Mouse (Mus musculus) stomach, postnatal 0 days (tissue): Measurements from ENCODE around the gene Rnf166. TPM values are rescaled to one million over a fixed set of nuclear protein-coding genes. Genes with fewer than 3 reads are reported as not detected.

Experiments
- ATAC-seq: fragments of 200-750 bp; cut with Nextera tagmentation; 2 replicates; pipeline ENCODE4 v1.8.0; 2017; ENCODE audit not compliant: low FRiP score, low TSS enrichment
- DNase-seq: peaks from one replicate; pipeline ENCODE4 v3.0.0-alpha.2; 2016; ENCODE audit warnings: low spot score
- H3K27ac ChIP-seq: fragments of 300-500 bp; sonication (generic); replicated peaks from 2 replicates; pipeline ENCODE4 v1.5.1; 2014; ENCODE audit warnings: mild to moderate bottlenecking, control low read depth
- H3K27me3 ChIP-seq: fragments of 300-500 bp; sonication (generic); 2 replicates; pipeline ENCODE4 v1.6.1; 2014; ENCODE audit warnings: low read length; ENCODE audit not compliant: control insufficient read depth, insufficient read depth
- H3K36me3 ChIP-seq: fragments of 300-500 bp; sonication (generic); 2 replicates; pipeline ENCODE4 v1.6.1; 2014; ENCODE audit warnings: low read length, mixed read lengths; ENCODE audit not compliant: control insufficient read depth, insufficient read depth
- H3K4me1 ChIP-seq: fragments of 300-500 bp; sonication (generic); replicated peaks from 2 replicates; pipeline ENCODE4 v1.6.1; 2014; ENCODE audit warnings: antibody characterized with exemption; ENCODE audit not compliant: control insufficient read depth, insufficient read depth
- H3K4me2 ChIP-seq: fragments of 300-500 bp; sonication (generic); replicated peaks from 2 replicates; pipeline ENCODE4 v1.6.1; 2014; ENCODE audit warnings: low read depth, mild to moderate bottlenecking, control low read depth, moderate library complexity
- H3K4me3 ChIP-seq: fragments of 300-500 bp; sonication (generic); 2 replicates; pipeline ENCODE4 v1.5.1; 2014; ENCODE audit warnings: low read depth, low read length, control low read depth
- H3K9ac ChIP-seq: fragments of 300-500 bp; sonication (generic); 2 replicates; pipeline ENCODE4 v1.6.1; 2014; ENCODE audit warnings: mild to moderate bottlenecking, low read length, control low read depth, mixed read lengths
- H3K9me3 ChIP-seq: fragments of 300-500 bp; sonication (generic); 2 replicates; pipeline ENCODE4 v1.6.1; 2016; ENCODE audit warnings: low read length; ENCODE audit not compliant: control insufficient read depth
- CTCF ChIP-seq: IDR thresholded peaks from 2 replicates; pipeline ENCODE4 v1.5.1; 2016; ENCODE audit warnings: antibody characterized with exemption, low read depth, mild to moderate bottlenecking, moderate library complexity
- EP300 ChIP-seq: optimal IDR thresholded peaks from 2 replicates; pipeline ENCODE3; 2016; ENCODE audit warnings: antibody characterized with exemption
- WGBS: fragments of 180-500 bp; shearing (Covaris S2); extraction: QIAGEN DNeasy Blood & Tissue Kit; methylation state at CpG from one replicate; pipeline ENCODE4 v1.1.7; 2014; 5-methylcytosine and 5-hydroxymethylcytosine counted together
- polyA plus RNA-seq: library from polyadenylated mRNA; unstranded; fragments of >200 nt; fragmentation: Nextera tagmentation; extraction: Ambion mirVana; gene quantifications from 2 replicates; pipeline ENCODE4 v1.2.1, GENCODE M21; 2015

Rnf166 gene
- polyA plus RNA-seq, 1 experiment from 2014 or later: 31.2 TPM

GRCm38 (mm10) chr8:122520611-122521010 lies 44.7 kb upstream of the Rnf166 start:
- WGBS: 74% methylated on average over 11 of the region's 11 CpGs
- H3K36me3 ChIP-seq: no peaks in the 10 kb centered on the region
- H3K4me1 ChIP-seq: peaks cover 20% of the 10 kb centered on the region
- H3K27ac ChIP-seq: 0 out of 2 replicates have a peak overlapping the region, but pooled peaks have one; percentile 61
- H3K27me3 ChIP-seq: no peaks in the 10 kb centered on the region
- TF ChIP-seq EP300 (no peak), CTCF (no peak)
- H3K9me3 ChIP-seq: no peaks in the 10 kb centered on the region
- no peak overlapping the region for H3K9ac ChIP-seq
- DNase-seq: no peak
- H3K4me3 ChIP-seq: no peak overlapping the region
- no peak overlapping the region for H3K4me2 ChIP-seq
- no peak for ATAC-seq

DNA sequence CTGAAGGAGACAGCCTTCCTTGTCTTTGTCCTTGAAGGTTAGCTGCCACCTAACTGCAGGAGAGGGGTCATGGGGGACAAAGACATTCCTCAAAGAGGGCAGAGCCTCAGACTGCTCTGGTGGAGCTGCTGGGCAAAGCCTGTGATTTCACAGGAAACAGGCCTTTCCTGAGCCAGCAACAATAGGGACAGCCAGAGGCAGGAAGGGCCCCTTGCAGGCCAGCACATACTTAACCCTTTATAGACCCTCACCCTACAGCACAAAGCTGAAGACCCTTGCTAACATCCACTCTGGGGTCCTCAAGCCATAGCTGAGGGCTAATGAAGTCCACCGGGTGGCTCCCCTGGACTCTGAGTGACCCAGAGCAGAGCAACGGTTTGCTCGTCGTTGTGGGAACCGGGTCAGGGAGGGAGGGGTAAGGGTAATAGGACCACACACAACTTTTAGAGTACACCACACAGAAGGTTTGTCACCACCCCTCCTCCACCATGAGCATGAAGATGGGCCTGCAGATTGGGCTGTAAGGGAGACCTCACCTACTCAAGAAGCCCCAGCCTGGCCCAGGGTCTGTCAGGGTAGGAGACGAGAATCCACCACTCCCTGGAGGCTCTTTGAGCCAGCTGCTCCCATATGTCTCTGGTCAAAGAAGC lies 41.8 kb upstream of the Rnf166 start:
- H3K9ac ChIP-seq: no peak overlapping the region; the same call in 1 of the 2 replicates
- no peak overlapping the region for H3K4me2 ChIP-seq

GRCm38 (mm10) chr8:122515699-122516098 lies 39.8 kb upstream of the Rnf166 start:
- WGBS: 85% methylated on average over 14 of the region's 14 CpGs

More for the DNA sequence above, 41.8 kb upstream of the Rnf166 start:
- H3K9me3 ChIP-seq: no peaks in the 10 kb centered on the region
- WGBS: 19% methylated on average over 6 of the region's 6 CpGs
- peak overlapping the region; percentile 78 for H3K27ac ChIP-seq
- ATAC-seq (peak; percentile 51), DNase-seq (no peak)
- H3K36me3 ChIP-seq: no peaks in the 10 kb centered on the region
- TF ChIP-seq CTCF (no peak), EP300 (no peak)
- H3K4me3 ChIP-seq: no peak overlapping the region
- H3K27me3 ChIP-seq: no peaks in the 10 kb centered on the region
- H3K4me1 ChIP-seq: peaks cover 4% of the 10 kb centered on the region; the same call in 1 of the 2 replicates

DNA sequence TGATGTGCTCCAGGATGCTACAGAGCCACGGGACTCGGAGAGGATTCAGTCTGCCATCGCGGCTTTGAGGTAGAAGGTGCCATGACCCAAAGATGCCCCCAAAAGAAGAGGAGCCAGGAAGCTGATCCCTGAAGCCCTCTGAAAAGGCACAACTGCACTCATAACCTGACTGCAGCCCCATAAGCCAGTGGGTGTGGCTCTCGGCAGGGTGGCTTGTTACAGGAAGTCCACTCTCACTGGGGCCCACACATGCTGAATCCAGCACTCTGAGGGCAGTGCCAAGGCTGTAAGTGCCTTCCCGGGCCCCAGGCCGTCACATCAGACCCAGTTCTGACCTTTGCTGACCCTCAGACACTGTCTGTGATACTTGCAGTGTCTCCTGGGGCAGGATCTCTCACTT lies 36.5 kb upstream of the Rnf166 start:
- no peak overlapping the region for H3K4me3 ChIP-seq
- peak overlapping the region; percentile 78 for H3K27ac ChIP-seq
- H3K4me1 ChIP-seq: peaks cover 3% of the 10 kb centered on the region; the same call in 1 of the 2 replicates
- H3K4me2 ChIP-seq: no peak overlapping the region
- H3K9me3 ChIP-seq: no peaks in the 10 kb centered on the region
- DNase-seq: no peak
- ATAC-seq: no peak
- no peaks in the 10 kb centered on the region for H3K27me3 ChIP-seq
- H3K9ac ChIP-seq: no peak overlapping the region
- WGBS: 58% methylated on average over 7 of the region's 7 CpGs
- TF ChIP-seq CTCF (no peak), EP300 (no peak)
- no peaks in the 10 kb centered on the region for H3K36me3 ChIP-seq

More at GRCm38 (mm10) chr8:122515699-122516098, 39.8 kb upstream of the Rnf166 start:
- no peaks in the 10 kb centered on the region for H3K27me3 ChIP-seq
- H3K9ac ChIP-seq: no peak overlapping the region
- no peaks in the 10 kb centered on the region for H3K36me3 ChIP-seq
- TF ChIP-seq CTCF (no peak), EP300 (no peak)
- no peaks in the 10 kb centered on the region for H3K9me3 ChIP-seq
- H3K4me3 ChIP-seq: no peak overlapping the region
- DNase-seq (no peak), ATAC-seq (no peak)
- H3K4me1 ChIP-seq: peaks cover 6% of the 10 kb centered on the region; the same call in 1 of the 2 replicates
- H3K4me2 ChIP-seq: no peak overlapping the region
- peak overlapping the region; percentile 4; the same call in 1 of the 2 replicates for H3K27ac ChIP-seq

DNA sequence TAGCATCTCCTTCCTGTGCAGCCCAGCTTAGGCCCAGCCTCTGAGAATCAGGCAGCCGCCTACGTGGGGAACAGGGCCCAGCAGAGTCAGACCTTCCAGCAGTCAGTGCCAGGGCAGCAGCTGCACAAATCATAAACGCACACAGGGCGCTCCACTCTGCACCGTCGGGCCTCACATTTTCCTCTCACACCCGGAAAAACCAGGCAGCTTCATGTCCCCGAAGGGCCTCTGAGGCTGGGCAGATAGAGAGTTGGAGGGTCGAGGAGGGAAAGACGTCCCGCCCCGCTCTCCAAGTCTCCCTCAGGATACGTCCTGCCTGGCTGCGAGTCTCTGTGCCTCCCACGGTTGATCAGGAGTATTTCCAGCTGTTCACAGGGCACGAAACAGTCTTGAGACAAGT lies 35.7 kb upstream of the Rnf166 start:
- H3K4me2 ChIP-seq: no peak overlapping the region
- H3K9ac ChIP-seq: no peak overlapping the region
- H3K27ac ChIP-seq: peak overlapping the region; percentile 78
- H3K9me3 ChIP-seq: no peaks in the 10 kb centered on the region
- DNase-seq (peak; percentile 33), ATAC-seq (peak; percentile 70)
- H3K27me3 ChIP-seq: no peaks in the 10 kb centered on the region
- TF ChIP-seq CTCF (no peak), EP300 (no peak)
- no peaks in the 10 kb centered on the region for H3K36me3 ChIP-seq
- H3K4me1 ChIP-seq: 0 out of 2 replicates have a peak, but pooled peaks cover 3% of the 10 kb centered on the region
- 34% methylated on average over 16 of the region's 16 CpGs for WGBS
- H3K4me3 ChIP-seq: no peak overlapping the region

- H3K27me3 ChIP-seq: no peaks in the 10 kb centered on the region
- peak; percentile 58 for ATAC-seq
- DNase-seq: peak; percentile 74
- peaks cover 13% of the 10 kb centered on the region for H3K36me3 ChIP-seq
- H3K9ac ChIP-seq: no peak overlapping the region
- no peak overlapping the region for H3K4me3 ChIP-seq
- 34% methylated on average over 10 of the region's 10 CpGs for WGBS
- no peaks in the 10 kb centered on the region for H3K9me3 ChIP-seq
- no peak overlapping the region for H3K27ac ChIP-seq
- TF ChIP-seq CTCF (peak; percentile 97), EP300 (no peak)
- H3K4me2 ChIP-seq: no peak overlapping the region
- no peaks in the 10 kb centered on the region for H3K4me1 ChIP-seq
Measured at GRCm38 (mm10) chr8:122500856-122501255, 25.0 kb upstream of the Rnf166 start.
